Mouse (Mus musculus): ENCODE measurements around the gene Gch1. TPM values are rescaled to one million over a fixed set of nuclear protein-coding genes. Genes with fewer than 3 reads are reported as not detected.
"Not testable (repeated sequence)": the region's sequence is repeated elsewhere in the genome, so short reads cannot be mapped to it uniquely, and the experiment has no call there.

Gene Gch1
- total RNA-seq, 2 experiments from 2014 or later = 1.1 to 1.9 TPM

- H3K27ac ChIP-seq = no peak overlapping the region
- DNase-seq (ENCODE audit: low spot score in 2 of 2) = no peak
- TF ChIP-seq CTCF (conservative IDR thresholded peaks at IDR 0.05) = no peak
- no peak overlapping the region for H3K4me3 ChIP-seq
Observed at GRCm38 (mm10) chr14:47127987-47128386, 61.2 kb downstream of the Gch1 start.

DNA sequence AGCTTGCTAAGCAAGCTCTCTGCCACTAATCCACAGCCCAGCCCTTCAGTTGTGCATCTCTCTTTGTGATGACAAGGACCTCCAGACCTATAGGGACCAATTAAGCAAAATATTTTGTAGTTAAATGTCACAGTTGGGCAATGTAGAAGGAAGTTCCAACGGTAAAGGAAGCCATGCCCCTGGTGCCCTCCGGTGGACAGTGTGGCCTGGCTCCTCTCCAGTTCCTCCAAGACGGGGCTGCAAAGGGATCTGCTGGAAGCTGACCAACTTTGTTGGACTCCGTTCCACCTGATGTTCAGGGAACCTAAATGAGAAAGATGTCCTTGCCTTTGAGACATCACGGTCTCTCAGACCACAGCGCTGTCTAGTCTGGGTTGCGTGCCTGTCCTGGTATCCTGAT lies 71.7 kb downstream of the Gch1 start:
- no peak overlapping the region for H3K4me3 ChIP-seq
- no peak overlapping the region for H3K27ac ChIP-seq
- DNase-seq (ENCODE audit: low spot score in 2 of 2) = no peak
- TF ChIP-seq CTCF (conservative IDR thresholded peaks at IDR 0.05) = no peak

DNA sequence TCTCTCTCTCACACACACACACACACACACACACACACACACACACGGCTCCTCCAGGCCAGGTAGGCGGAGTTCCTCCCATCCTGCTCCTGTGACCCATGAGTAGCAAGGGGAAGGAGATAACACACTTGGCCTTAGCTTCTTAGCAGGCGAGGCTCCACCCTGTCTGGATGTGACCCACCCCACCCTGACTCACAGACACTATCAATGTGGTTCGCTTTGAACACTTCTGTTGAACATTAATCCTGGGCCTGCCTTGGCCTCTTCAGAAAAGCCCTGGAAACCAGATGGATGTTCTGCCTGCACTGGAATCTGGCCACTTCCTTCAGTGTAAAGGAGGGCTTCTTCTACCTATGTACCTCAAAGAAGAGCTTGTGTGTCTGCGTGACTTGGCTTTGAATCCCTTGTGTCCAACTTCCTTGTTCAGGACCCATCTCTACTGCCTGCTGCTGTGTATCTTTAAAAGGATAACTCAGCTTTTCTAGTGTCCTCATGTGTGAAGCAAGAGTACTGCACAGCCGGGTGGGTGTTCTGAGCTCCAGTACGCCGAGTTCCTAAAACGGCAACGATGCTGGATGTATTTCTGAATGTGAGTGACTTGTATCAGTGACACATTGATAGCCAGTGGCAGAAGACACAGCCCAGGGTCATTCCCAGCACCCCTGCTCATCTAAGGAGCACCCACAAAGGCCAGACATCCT lies 73.0 kb downstream of the Gch1 start:
- no peak overlapping the region for H3K4me3 ChIP-seq
- DNase-seq (ENCODE audit: low spot score in 2 of 2) = no peak
- no peak overlapping the region for H3K27ac ChIP-seq
- no peak for TF ChIP-seq CTCF (conservative IDR thresholded peaks at IDR 0.05)

- TF ChIP-seq CTCF (conservative IDR thresholded peaks at IDR 0.05) = no peak
- Histone ChIP-seq H3K4me3 (no peak overlapping the region), H3K27ac (no peak overlapping the region)
- DNase-seq (ENCODE audit: low spot score in 2 of 2) = no peak
Observed at GRCm38 (mm10) chr14:47115154-47115553, 74.1 kb downstream of the Gch1 start.

- no peak for DNase-seq (ENCODE audit: low spot score in 2 of 2)
- no peak overlapping the region for H3K4me3 ChIP-seq
- TF ChIP-seq CTCF (conservative IDR thresholded peaks at IDR 0.05) = no peak
- H3K27ac ChIP-seq = no peak overlapping the region
Observed at GRCm38 (mm10) chr14:47111341-47111740, 77.9 kb downstream of the Gch1 start.

DNA sequence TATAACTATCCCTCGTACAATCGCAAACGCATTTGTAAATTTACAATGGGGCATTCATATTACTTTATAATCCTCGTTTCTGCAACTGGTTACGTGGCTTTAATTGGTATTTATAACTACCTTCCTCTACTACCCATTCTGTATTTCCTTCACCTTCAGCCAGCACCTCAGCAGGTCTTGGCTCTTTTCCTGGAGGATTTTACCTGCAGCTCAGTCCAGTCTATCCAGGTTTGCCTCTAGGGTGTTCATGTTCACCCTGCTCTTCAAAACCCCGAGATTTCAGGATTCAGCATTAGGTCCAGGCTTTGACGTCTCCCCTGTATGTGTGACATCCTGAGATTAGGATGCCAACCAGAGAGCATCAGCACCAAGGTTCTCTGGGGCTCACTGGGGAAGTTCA lies 78.8 kb downstream of the Gch1 start:
- DNase-seq (ENCODE audit: low spot score in 2 of 2); H3K27ac ChIP-seq; H3K4me3 ChIP-seq: not testable (repeated sequence)

DNA sequence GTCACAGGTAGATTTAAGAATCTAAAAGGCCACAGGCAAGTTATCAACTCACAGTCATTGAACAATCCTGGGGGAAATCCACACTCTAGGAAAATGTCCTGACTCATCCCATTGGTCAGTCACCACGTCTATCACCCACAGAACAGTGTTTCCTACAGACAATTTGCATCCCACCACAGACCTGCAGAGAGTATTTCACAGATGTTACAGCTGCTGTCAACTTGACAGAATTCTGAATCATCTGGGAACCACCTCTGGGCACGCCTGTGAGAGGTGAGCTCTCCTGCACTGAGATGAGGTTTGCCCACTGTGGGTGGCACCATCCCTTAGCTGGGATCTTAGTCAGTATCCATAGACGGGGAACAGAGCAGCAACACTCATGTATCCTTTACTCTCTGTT lies 81.8 kb downstream of the Gch1 start:
- H3K27ac ChIP-seq = no peak overlapping the region
- DNase-seq (ENCODE audit: low spot score in 2 of 2) = no peak
- TF ChIP-seq CTCF (conservative IDR thresholded peaks at IDR 0.05) = no peak
- no peak overlapping the region for H3K4me3 ChIP-seq

- no peak overlapping the region for H3K4me3 ChIP-seq
- DNase-seq (ENCODE audit: low spot score in 2 of 2) = no peak
- TF ChIP-seq CTCF (conservative IDR thresholded peaks at IDR 0.05) = no peak
- H3K27ac ChIP-seq = no peak overlapping the region
Observed at GRCm38 (mm10) chr14:47105755-47106154, 83.5 kb downstream of the Gch1 start.

DNA sequence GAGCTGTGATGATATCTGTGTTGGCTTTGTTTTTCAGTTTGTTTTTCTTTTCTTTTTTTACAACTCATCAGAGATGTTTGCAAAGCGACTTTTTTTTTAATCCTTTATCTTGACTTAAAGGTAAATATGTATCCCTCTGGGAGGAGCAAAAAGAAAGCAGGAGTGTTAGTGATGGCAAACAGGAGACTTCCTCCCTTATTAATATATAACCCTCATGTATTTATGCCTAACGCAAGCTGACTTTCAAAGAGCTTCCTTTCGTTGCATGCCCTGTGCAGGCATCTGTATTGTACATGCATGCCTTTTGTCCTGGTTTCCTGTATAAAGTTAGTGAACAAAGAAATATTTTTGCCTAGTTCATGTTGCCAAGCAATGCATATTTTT lies 84.0 kb downstream of the Gch1 start:
- no peak overlapping the region for H3K4me3 ChIP-seq
- DNase-seq (ENCODE audit: low spot score in 2 of 2) = no peak
- no peak for TF ChIP-seq CTCF (conservative IDR thresholded peaks at IDR 0.05)
- no peak overlapping the region for H3K27ac ChIP-seq

- no peak for DNase-seq (ENCODE audit: low spot score in 2 of 2)
- Histone ChIP-seq H3K4me3 (no peak overlapping the region; the same call in 1 of the 2 replicates), H3K27ac (no peak overlapping the region)
- no peak for TF ChIP-seq CTCF (conservative IDR thresholded peaks at IDR 0.05)
Observed at GRCm38 (mm10) chr14:47104246-47105173, 84.7 kb downstream of the Gch1 start.

Other genes starting within 250 kb of the Gch1 start
- gene Wdhd1, start 87.4 kb upstream of the Gch1 start, total RNA-seq (2021) = 1 to 10 TPM; 6.6 to 8.8 TPM
- gene Socs4, start 87.5 kb upstream of the Gch1 start, total RNA-seq (2021) = 10 to 100 TPM; 11.1 to 11.8 TPM
- gene Mapk1ip1l, start 108.9 kb upstream of the Gch1 start, total RNA-seq (2021) = 10 to 100 TPM; 55.1 to 59.2 TPM
- gene Lgals3, start 178.3 kb upstream of the Gch1 start, total RNA-seq (2021) = 1 to 10 TPM in 1 of 2 experiments, under 1 TPM in 1; 0.79 to 1.0 TPM
- gene Dlgap5, start 229.0 kb upstream of the Gch1 start, total RNA-seq (2021) = 1 to 10 TPM in 1 of 2 experiments, under 1 TPM in 1; 0.52 to 1.6 TPM

Data from layer of hippocampus, adult 2 months (tissue).